Mouse (Mus musculus) ZHBTc4 (cell line): ENCODE measurements around the gene Opn1mw.
A peak's percentile ranks its signal among the peaks of the same experiment; 100 is the strongest.
"Not testable (repeated sequence)": the region's sequence is repeated elsewhere in the genome, so short reads cannot be mapped to it uniquely, and the experiment has no call there.

Experiments
- DNase-seq: peaks from one replicate; pipeline ENCODE4 v3.0.0-alpha.2; 2011; ENCODE audit warnings: low read depth, low spot score

Gene Opn1mw

GRCm38 (mm10) chrX:74127164-74127563 is at the start of gene Opn1mw:
TSS of gene Opn1mw (plus strand) at chrX:74127464.
- DNase-seq = no peak

- no peak for DNase-seq
Measured at GRCm38 (mm10) chrX:74084276-74084837, 42.9 kb upstream of the Opn1mw start.

GRCm38 (mm10) chrX:74084946-74085498 is 42.2 kb upstream of the Opn1mw start:
- DNase-seq = peak; percentile 88

GRCm38 (mm10) chrX:74085601-74086038 is 41.6 kb upstream of the Opn1mw start:
- DNase-seq = peak; percentile 99

- DNase-seq = no peak
Measured at GRCm38 (mm10) chrX:74095130-74095529, 32.1 kb upstream of the Opn1mw start.

GRCm38 (mm10) chrX:74103457-74104188 is 23.6 kb upstream of the Opn1mw start:
- DNase-seq = no peak

- DNase-seq = no peak
Measured at GRCm38 (mm10) chrX:74105916-74106315, 21.3 kb upstream of the Opn1mw start.

- DNase-seq = no peak
Measured at GRCm38 (mm10) chrX:74108747-74109146, 18.5 kb upstream of the Opn1mw start.

- DNase-seq = no peak
Measured at GRCm38 (mm10) chrX:74114036-74114435, 13.2 kb upstream of the Opn1mw start.

- DNase-seq = peak; percentile 59
Measured at GRCm38 (mm10) chrX:74115511-74115910, 11.8 kb upstream of the Opn1mw start.

GRCm38 (mm10) chrX:74124975-74125374 is 2.3 kb upstream of the Opn1mw start:
- DNase-seq = peak; percentile 54

GRCm38 (mm10) chrX:74135263-74135662 is 8.0 kb downstream of the Opn1mw start, which contains the start of gene Mecp2:
TSS of gene Mecp2 (minus strand) at chrX:74135363.
- DNase-seq = not testable (repeated sequence)

GRCm38 (mm10) chrX:74167738-74168137 is 40.5 kb downstream of the Opn1mw start, which contains the start of gene Tex28:
TSS of gene Tex28 (minus strand) at chrX:74167838.
- no peak for DNase-seq

- peak; percentile 29 for DNase-seq
Measured at GRCm38 (mm10) chrX:74176959-74177358, 49.7 kb downstream of the Opn1mw start, which contains the start of gene Tktl1. TSS of gene Tktl1 (plus strand) at chrX:74177259.
